In genomic region chr9:78024823-78025222, GRCm38 (mm10) we compare ENCODE assay signal across 8 mouse cellular contexts. TPM values are rescaled to one million over a fixed set of nuclear protein-coding genes. Genes with fewer than 3 reads are reported as not detected.
DNase-seq lines count a peak whose midpoint lies in the region; ATAC-seq and TF ChIP-seq lines count a peak whose summit lies in the region.

No protein-coding gene starts in this region.

- peak; percentile 99 for TF ChIP-seq CTCF in E14TG2a.4 (conservative IDR thresholded peaks at IDR 0.05; ENCODE audit: low read length)

- no peak overlapping the region for H3K9ac ChIP-seq in kidney, embryonic 14.5 days (ENCODE audit: low read depth, low read length)
- no peak overlapping the region for H3K9ac ChIP-seq in limb, embryonic 13.5 days
- no peak overlapping the region for H3K9ac ChIP-seq in neural tube, embryonic 12.5 days

- H3K27ac ChIP-seq in kidney, embryonic 14.5 days (ENCODE audit: low read depth, low read length): no peak overlapping the region
- H3K27ac ChIP-seq in limb, embryonic 13.5 days: no peak overlapping the region
- no peak overlapping the region for H3K27ac ChIP-seq in neural tube, embryonic 12.5 days

- H3K27me3 ChIP-seq in E14TG2a.4 (ENCODE audit: insufficient read depth, low read length): no peaks in the 10 kb centered on the region
- H3K27me3 ChIP-seq in kidney, embryonic 14.5 days (ENCODE audit: control insufficient read depth, insufficient read depth, low read length): no peaks in the 10 kb centered on the region
- H3K27me3 ChIP-seq in limb, embryonic 13.5 days: no peaks in the 10 kb centered on the region
- H3K27me3 ChIP-seq in neural tube, embryonic 12.5 days (replicated peaks): no peaks in the 10 kb centered on the region

- DNase-seq in 3T3-L1 (ENCODE audit: low read depth, low spot score): peak; percentile 77
- DNase-seq in cerebellum, adult 9-10 months: peak; percentile 45
- DNase-seq in thymus, postnatal 4 days: peak; percentile 75

- H3K4me3 ChIP-seq in E14TG2a.4 (replicated peaks; ENCODE audit: low read length): no peak overlapping the region
- no peak overlapping the region for H3K4me3 ChIP-seq in kidney, embryonic 14.5 days (ENCODE audit: low read length)
- H3K4me3 ChIP-seq in limb, embryonic 13.5 days: no peak overlapping the region
- H3K4me3 ChIP-seq in neural tube, embryonic 12.5 days: no peak overlapping the region

- no peaks in the 10 kb centered on the region for H3K36me3 ChIP-seq in E14TG2a.4 (ENCODE audit: insufficient read depth, low read length)
- H3K36me3 ChIP-seq in kidney, embryonic 14.5 days (ENCODE audit: control insufficient read depth, insufficient read depth, low read length): no peaks in the 10 kb centered on the region
- no peaks in the 10 kb centered on the region for H3K36me3 ChIP-seq in limb, embryonic 13.5 days
- H3K36me3 ChIP-seq in neural tube, embryonic 12.5 days: no peaks in the 10 kb centered on the region

- peak; percentile 91 for ATAC-seq in frontal cortex, adult (ENCODE audit: low TSS enrichment)
- ATAC-seq in kidney, embryonic 14.5 days (ENCODE audit: low FRiP score, low TSS enrichment): peak; percentile 47; the same call in 1 of the 2 replicates
- ATAC-seq in limb, embryonic 13.5 days (ENCODE audit: low FRiP score, low read depth): peak; percentile 67; the same call in 1 of the 2 replicates
- peak; percentile 57; the same call in 1 of the 2 replicates for ATAC-seq in neural tube, embryonic 12.5 days (ENCODE audit: low FRiP score, low read depth)

- H3K4me1 ChIP-seq in E14TG2a.4 (replicated peaks; ENCODE audit: low read depth, low read length): peaks cover 6% of the 10 kb centered on the region
- H3K4me1 ChIP-seq in kidney, embryonic 14.5 days (ENCODE audit: control insufficient read depth, insufficient read depth, low read length): peaks cover 15% of the 10 kb centered on the region; the same call in 1 of the 2 replicates
- H3K4me1 ChIP-seq in limb, embryonic 13.5 days: peaks cover 13% of the 10 kb centered on the region
- H3K4me1 ChIP-seq in neural tube, embryonic 12.5 days: 0 out of 2 replicates have a peak, but pooled peaks cover 11% of the 10 kb centered on the region

- 10% methylated on average over 3 of the region's 3 CpGs for WGBS in kidney, embryonic 14.5 days
- 21% methylated on average over 3 of the region's 3 CpGs for WGBS in limb, embryonic 13.5 days
- WGBS in neural tube, embryonic 12.5 days: 10% methylated on average over 3 of the region's 3 CpGs

- H3K9me3 ChIP-seq in E14TG2a.4 (ENCODE audit: low read length): no peaks in the 10 kb centered on the region
- H3K9me3 ChIP-seq in kidney, embryonic 14.5 days (ENCODE audit: control insufficient read depth, low read length): no peaks in the 10 kb centered on the region
- H3K9me3 ChIP-seq in limb, embryonic 13.5 days: no peaks in the 10 kb centered on the region
- no peaks in the 10 kb centered on the region for H3K9me3 ChIP-seq in neural tube, embryonic 12.5 days

- no peak overlapping the region for H3K4me2 ChIP-seq in kidney, embryonic 14.5 days (replicated peaks; ENCODE audit: low read depth, low read length)
- no peak overlapping the region for H3K4me2 ChIP-seq in limb, embryonic 13.5 days (replicated peaks)
- H3K4me2 ChIP-seq in neural tube, embryonic 12.5 days (replicated peaks): no peak overlapping the region

RNA-seq across cellular contexts. Expression of gene Gcm1, which starts 26.9 kb away (rescaled TPM):
- 0.39 and 0.51 TPM in 2 replicates for polyA plus RNA-seq in kidney, embryonic 14.5 days (2014; fragmentation: Nextera tagmentation; extraction: Ambion mirVana)
- not detected in 2 replicates for polyA plus RNA-seq in limb, embryonic 13.5 days (2015; fragmentation: Nextera tagmentation; extraction: Ambion mirVana)
- polyA plus RNA-seq in neural tube, embryonic 12.5 days (2016; fragmentation: Nextera tagmentation; extraction: Ambion mirVana): not detected in 2 replicates
